Mouse (Mus musculus) stomach, postnatal 0 days (tissue): Measurements from ENCODE around the gene Zfp318.

Experiments used
- CTCF ChIP-seq: IDR thresholded peaks from 2 replicates; pipeline ENCODE4 v1.5.1; 2016; ENCODE audit warnings: antibody characterized with exemption, low read depth, mild to moderate bottlenecking, moderate library complexity
- EP300 ChIP-seq: optimal IDR thresholded peaks from 2 replicates; pipeline ENCODE3; 2016; ENCODE audit warnings: antibody characterized with exemption

DNA sequence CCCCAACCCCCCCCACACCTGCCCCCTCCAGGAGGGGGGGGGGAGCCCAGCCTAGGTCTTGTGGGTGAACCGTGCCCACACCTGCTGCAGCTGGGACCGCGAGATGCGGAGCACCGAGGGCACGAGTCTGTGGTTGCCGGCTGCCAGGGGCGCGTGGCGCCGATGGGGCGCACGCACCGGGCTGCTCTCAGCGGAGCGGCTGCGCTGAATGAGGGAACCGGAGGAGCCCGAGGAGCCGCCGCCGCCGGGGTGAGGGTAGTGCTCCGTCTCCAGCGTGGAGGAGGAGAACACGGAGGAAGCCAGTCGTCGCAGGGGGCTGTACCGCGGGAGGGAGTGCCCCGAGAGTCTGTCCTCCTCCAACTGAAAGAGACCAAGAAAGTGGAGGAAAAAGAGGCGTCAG is 77.1 kb downstream of the Zfp318 start:
- TF ChIP-seq CTCF = no peak
- TF ChIP-seq EP300 = no peak
